Mouse (Mus musculus): ENCODE data around the gene Pitx3. TPM values are rescaled to one million over a fixed set of nuclear protein-coding genes. Genes with fewer than 3 reads are reported as not detected.
A peak's percentile ranks its signal among the peaks of the same experiment; 100 is the strongest.
"Not testable (repeated sequence)": the region's sequence is repeated elsewhere in the genome, so short reads cannot be mapped to it uniquely, and the experiment has no call there.

Gene Pitx3
- polyA plus RNA-seq, 1 experiment from 2014 or later = 0.82 TPM

DNA sequence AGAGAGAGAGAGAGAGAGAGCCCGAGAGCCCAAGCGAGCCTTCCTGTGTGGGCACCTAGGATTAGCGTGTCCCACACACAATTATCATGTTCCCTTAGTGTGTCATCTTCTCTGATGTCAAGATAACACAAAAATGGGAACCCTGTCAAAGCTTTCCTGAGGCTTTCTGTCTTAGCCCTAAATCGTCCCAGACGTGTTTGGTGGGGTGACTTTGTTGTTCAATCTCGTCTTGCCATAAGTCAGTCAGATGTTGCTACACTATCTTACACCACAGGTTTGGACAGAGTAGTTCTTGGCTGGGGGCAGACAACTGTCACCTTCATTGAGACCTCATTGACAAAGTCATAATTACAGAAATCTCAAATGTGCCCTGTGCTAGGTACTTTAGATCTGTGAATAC lies 15.5 kb downstream of the Pitx3 start:
- H3K9ac ChIP-seq = no peak overlapping the region
- H3K27me3 ChIP-seq (ENCODE audit: insufficient read depth, low read length) = peaks cover 65% of the 10 kb centered on the region
- no peaks in the 10 kb centered on the region for H3K9me3 ChIP-seq (ENCODE audit: low read depth, low read length)
- no peak overlapping the region for H3K4me3 ChIP-seq (ENCODE audit: low read depth, low read length)
- no peak overlapping the region for H3K27ac ChIP-seq (ENCODE audit: low read depth)
- H3K36me3 ChIP-seq (ENCODE audit: insufficient read depth) = no peaks in the 10 kb centered on the region
- WGBS = 45% methylated on average over 6 of the region's 6 CpGs
- ATAC-seq (ENCODE audit: insufficient read depth) (no peak), DNase-seq (no peak)
- H3K4me1 ChIP-seq (ENCODE audit: insufficient read depth) = peaks cover 8% of the 10 kb centered on the region; the same call in 1 of the 2 replicates
- TF ChIP-seq CTCF (IDR thresholded peaks at IDR 0.05; ENCODE audit: low read depth) = no peak
- no peak overlapping the region for H3K4me2 ChIP-seq

DNA sequence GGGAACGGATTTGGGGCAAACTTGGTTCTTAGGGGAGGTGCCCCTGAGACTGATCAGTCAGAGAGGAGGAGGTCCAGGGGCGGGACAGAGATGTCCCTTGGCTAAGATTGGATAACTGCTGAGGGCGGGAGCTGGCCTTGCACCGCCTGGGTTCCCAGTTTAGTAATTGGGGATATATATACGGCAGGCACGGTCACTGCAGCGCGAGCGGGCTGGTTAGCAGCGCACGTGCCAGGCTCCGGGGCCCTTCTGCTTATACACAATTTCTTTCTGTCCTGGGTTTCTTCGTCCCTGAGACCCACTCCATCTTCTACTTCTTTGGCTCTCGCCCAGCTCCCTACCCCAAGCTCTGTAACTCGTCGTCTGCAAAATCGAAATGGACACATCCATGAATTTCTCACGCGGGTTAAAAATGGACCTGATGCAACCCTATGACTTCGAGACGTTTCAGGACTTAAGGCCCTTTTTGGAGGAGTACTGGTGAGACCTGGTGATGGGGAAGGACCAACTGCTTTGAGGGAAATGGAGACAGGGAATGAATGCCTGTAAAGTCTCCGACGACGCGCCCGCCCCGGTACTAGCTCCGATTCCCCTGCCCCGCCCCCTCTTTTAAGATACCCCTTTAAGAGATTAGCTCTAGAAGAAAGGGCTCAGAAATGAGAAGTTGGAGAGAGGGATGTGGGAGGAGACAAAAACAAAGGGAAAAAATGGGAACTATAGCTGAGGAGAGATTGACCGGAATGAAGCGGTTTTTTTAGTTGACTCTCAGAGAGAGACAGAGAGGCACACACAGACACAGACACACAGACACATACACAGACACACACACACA lies 16.2 kb downstream of the Pitx3 start, which contains the start of gene Elovl3:
Gene Elovl3 (plus strand): TSS at position 204 of the 832 bp plus-strand sequence.
- H3K9ac ChIP-seq = no peak within 1 kb of the TSS
- ATAC-seq (ENCODE audit: insufficient read depth) = peak; percentile 68
- H3K9me3 ChIP-seq (ENCODE audit: low read depth, low read length) = no peaks in the 10 kb centered on the region
- TF ChIP-seq CTCF (IDR thresholded peaks at IDR 0.05; ENCODE audit: low read depth) = no peak
- H3K4me1 ChIP-seq (ENCODE audit: insufficient read depth) = peaks cover 8% of the 10 kb centered on the region; the same call in 1 of the 2 replicates
- no peaks in the 10 kb centered on the region for H3K36me3 ChIP-seq (ENCODE audit: insufficient read depth)
- H3K27me3 ChIP-seq (ENCODE audit: insufficient read depth, low read length) = peaks cover 58% of the 10 kb centered on the region
- peak within 1 kb of the TSS; percentile 15 for H3K4me3 ChIP-seq (ENCODE audit: low read depth, low read length)
- peak within 1 kb of the TSS; percentile 55 for H3K4me2 ChIP-seq
- H3K27ac ChIP-seq (ENCODE audit: low read depth) = no peak within 1 kb of the TSS
- 3% methylated on average over 31 of the region's 31 CpGs for WGBS
- peak; percentile 76 for DNase-seq

DNA sequence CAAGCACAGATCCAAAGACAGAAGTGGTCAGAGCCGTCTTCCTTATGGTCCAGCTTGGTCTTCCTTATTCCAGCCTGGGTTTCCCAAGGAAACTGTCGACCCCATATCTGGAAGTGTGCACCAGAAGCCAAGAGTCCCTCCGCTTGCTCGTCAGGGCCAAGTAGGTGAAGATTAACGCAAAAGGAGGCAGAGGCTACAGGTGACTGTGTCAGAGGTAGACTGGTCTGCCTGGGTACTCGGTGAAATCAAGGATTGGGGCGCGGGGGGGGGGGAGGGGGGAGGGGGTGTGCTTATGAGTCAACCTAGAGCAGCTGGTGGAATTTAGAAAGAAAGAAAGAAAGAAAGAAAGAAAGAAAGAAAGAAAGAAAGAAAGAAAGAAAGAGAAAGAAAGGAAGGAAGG lies 16.8 kb downstream of the Pitx3 start:
- Histone ChIP-seq H3K27ac (ENCODE audit: low read depth) (no peak overlapping the region), H3K27me3 (ENCODE audit: insufficient read depth, low read length) (peaks cover 52% of the 10 kb centered on the region), H3K9me3 (ENCODE audit: low read depth, low read length) (no peaks in the 10 kb centered on the region), H3K4me2 (peak overlapping the region; percentile 55), H3K4me1 (ENCODE audit: insufficient read depth) (peaks cover 2% of the 10 kb centered on the region; the same call in 1 of the 2 replicates), H3K9ac (no peak overlapping the region), H3K4me3 (ENCODE audit: low read depth, low read length) (peak overlapping the region; percentile 15), H3K36me3 (ENCODE audit: insufficient read depth) (no peaks in the 10 kb centered on the region)
- DNase-seq (no peak), ATAC-seq (ENCODE audit: insufficient read depth) (no peak)
- 8% methylated on average over 8 of the region's 8 CpGs for WGBS
- no peak for TF ChIP-seq CTCF (IDR thresholded peaks at IDR 0.05; ENCODE audit: low read depth)

DNA sequence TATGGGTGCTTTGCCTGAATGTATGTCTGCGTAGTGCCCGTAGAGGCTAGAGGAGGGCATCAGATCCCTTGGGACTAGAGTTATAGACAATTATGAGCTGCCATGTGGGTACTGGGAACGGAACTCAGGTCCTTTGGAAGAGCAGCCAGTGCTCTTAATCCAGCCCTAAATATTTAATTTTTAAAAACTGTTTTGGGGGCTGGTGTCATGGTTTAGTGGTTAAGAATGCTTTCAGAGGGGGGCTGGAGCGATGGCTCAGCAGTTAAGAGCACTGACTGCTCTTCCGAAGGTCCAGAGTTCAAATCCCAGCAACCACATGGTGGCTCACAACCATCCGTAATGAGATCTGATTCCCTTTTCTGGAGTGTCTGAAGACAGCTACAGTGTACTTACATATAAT lies 18.4 kb downstream of the Pitx3 start:
- not testable (repeated sequence) for H3K9me3 ChIP-seq (ENCODE audit: low read depth, low read length); H3K4me2 ChIP-seq; H3K4me3 ChIP-seq (ENCODE audit: low read depth, low read length); ATAC-seq (ENCODE audit: insufficient read depth); H3K27ac ChIP-seq (ENCODE audit: low read depth); H3K4me1 ChIP-seq (ENCODE audit: insufficient read depth); H3K9ac ChIP-seq; DNase-seq; H3K36me3 ChIP-seq (ENCODE audit: insufficient read depth)
- H3K27me3 ChIP-seq (ENCODE audit: insufficient read depth, low read length) = peaks cover 39% of the 10 kb centered on the region
- WGBS = 69% methylated on average over 6 of the region's 6 CpGs

DNA sequence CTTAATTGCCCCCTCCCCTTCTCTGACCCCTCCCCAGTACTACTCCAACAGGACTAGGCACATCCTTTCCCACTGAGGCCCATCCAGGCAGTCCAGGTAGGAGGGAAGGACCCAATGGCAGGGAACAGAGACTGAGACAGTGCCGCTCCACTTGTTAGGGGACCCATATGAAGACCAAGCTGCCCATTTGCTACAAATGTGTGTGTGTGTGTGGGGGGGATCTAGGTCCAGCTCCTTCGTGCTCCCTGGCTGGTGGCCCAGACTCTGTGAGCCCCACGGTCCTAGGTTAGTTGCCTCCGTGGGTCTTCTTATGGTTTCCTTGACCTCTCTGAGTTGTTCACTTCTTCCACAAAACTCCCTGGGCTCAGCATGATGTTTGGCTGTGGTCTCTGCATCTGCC lies 21.8 kb downstream of the Pitx3 start:
- Histone ChIP-seq H3K36me3 (ENCODE audit: insufficient read depth) (no peaks in the 10 kb centered on the region), H3K4me2 (no peak overlapping the region), H3K27ac (ENCODE audit: low read depth) (no peak overlapping the region), H3K9ac (no peak overlapping the region), H3K27me3 (ENCODE audit: insufficient read depth, low read length) (peaks cover 6% of the 10 kb centered on the region; the same call in 1 of the 2 replicates), H3K4me3 (ENCODE audit: low read depth, low read length) (no peak overlapping the region), H3K9me3 (ENCODE audit: low read depth, low read length) (no peaks in the 10 kb centered on the region), H3K4me1 (ENCODE audit: insufficient read depth) (no peaks in the 10 kb centered on the region)
- no peak for TF ChIP-seq CTCF (IDR thresholded peaks at IDR 0.05; ENCODE audit: low read depth)
- no peak for DNase-seq
- ATAC-seq (ENCODE audit: insufficient read depth) = no peak
- WGBS = 78% methylated on average over 4 of the region's 4 CpGs

DNA sequence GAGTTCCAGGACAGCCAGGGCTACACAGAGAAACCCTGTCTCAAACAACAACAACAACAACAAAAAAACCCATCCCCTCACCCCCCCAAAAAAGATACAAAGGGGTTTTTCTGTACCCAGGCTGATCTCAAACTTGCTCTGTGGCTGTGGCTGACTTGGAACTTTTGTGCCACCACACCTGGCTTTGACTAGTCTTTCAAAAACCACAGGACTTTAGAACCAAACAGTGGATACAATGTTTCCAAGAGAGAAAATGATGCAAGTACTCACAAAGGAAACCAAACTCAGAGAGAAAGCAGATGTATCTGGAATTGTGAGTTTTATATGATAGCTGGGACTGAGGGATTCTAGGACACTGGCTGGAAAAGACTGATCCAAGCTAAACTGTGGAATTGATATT lies 23.5 kb downstream of the Pitx3 start:
- no peak overlapping the region for H3K4me3 ChIP-seq (ENCODE audit: low read depth, low read length)
- no peaks in the 10 kb centered on the region for H3K27me3 ChIP-seq (ENCODE audit: insufficient read depth, low read length)
- TF ChIP-seq CTCF (IDR thresholded peaks at IDR 0.05; ENCODE audit: low read depth) = no peak
- no peaks in the 10 kb centered on the region for H3K4me1 ChIP-seq (ENCODE audit: insufficient read depth)
- no peak overlapping the region for H3K27ac ChIP-seq (ENCODE audit: low read depth)
- H3K9ac ChIP-seq = no peak overlapping the region
- H3K9me3 ChIP-seq (ENCODE audit: low read depth, low read length) = no peaks in the 10 kb centered on the region
- no peaks in the 10 kb centered on the region for H3K36me3 ChIP-seq (ENCODE audit: insufficient read depth)
- ATAC-seq (ENCODE audit: insufficient read depth) (no peak), DNase-seq (no peak)
- no peak overlapping the region for H3K4me2 ChIP-seq

DNA sequence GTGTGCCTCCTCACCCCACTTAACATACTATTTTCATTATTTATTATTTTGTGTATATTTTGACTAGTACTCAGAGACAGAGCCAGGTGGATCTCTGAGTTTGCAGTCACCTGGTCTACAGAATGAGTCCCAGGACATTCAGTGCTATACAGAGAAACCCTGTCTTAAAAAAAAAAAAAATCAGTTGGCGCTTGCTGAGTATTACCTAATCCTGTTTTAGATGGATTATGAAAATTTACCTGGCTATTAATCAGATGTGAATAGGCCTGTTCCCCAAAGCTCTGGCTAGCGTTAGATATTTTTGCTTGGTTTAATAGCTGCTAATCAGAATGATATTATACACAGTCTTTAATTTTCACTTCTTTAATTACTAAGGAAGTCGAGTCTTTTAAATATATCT lies 24.2 kb downstream of the Pitx3 start:
- no peak for TF ChIP-seq CTCF (IDR thresholded peaks at IDR 0.05; ENCODE audit: low read depth)
- Histone ChIP-seq H3K9ac (no peak overlapping the region), H3K36me3 (ENCODE audit: insufficient read depth) (no peaks in the 10 kb centered on the region), H3K4me3 (ENCODE audit: low read depth, low read length) (no peak overlapping the region), H3K9me3 (ENCODE audit: low read depth, low read length) (no peaks in the 10 kb centered on the region), H3K27ac (ENCODE audit: low read depth) (no peak overlapping the region), H3K4me1 (ENCODE audit: insufficient read depth) (no peaks in the 10 kb centered on the region), H3K27me3 (ENCODE audit: insufficient read depth, low read length) (no peaks in the 10 kb centered on the region), H3K4me2 (no peak overlapping the region)
- WGBS = 75% methylated on average over 3 of the region's 3 CpGs
- DNase-seq (no peak), ATAC-seq (ENCODE audit: insufficient read depth) (no peak)

Data from lung, embryonic 14.5 days (tissue).